Mouse (Mus musculus): ENCODE results near the gene Gm21994.
"Not testable (repeated sequence)": the region's sequence is repeated elsewhere in the genome, so short reads cannot be mapped to it uniquely, and the experiment has no call there.

Gene Gm21994

GRCm38 (mm10) chr2:150255491-150255890 is at the start of gene Gm21994:
Gene Gm21994 (minus strand): TSS chr2:150255591.
- not testable (repeated sequence) for DNase-seq (ENCODE audit: low spot score)

GRCm38 (mm10) chr2:150299096-150299495 is 43.7 kb upstream of the Gm21994 start:
- no peak for DNase-seq (ENCODE audit: low spot score)

GRCm38 (mm10) chr2:150293669-150294068 is 38.3 kb upstream of the Gm21994 start:
- DNase-seq (ENCODE audit: low spot score): no peak

- not testable (repeated sequence) for DNase-seq (ENCODE audit: low spot score)
Measured at GRCm38 (mm10) chr2:150257291-150257690, 1.9 kb upstream of the Gm21994 start, which contains the start of gene Gm14124. Gene Gm14124 (plus strand): TSS chr2:150257517.

- DNase-seq (ENCODE audit: low spot score): not testable (repeated sequence)
Measured at GRCm38 (mm10) chr2:150256861-150257260, 1.5 kb upstream of the Gm21994 start.

- DNase-seq (ENCODE audit: low spot score): no peak
Measured at GRCm38 (mm10) chr2:150243211-150243610, 12.2 kb downstream of the Gm21994 start.

GRCm38 (mm10) chr2:150223263-150223662 is 32.1 kb downstream of the Gm21994 start:
- DNase-seq (ENCODE audit: low spot score): not testable (repeated sequence)

GRCm38 (mm10) chr2:150218363-150218725 is 37.0 kb downstream of the Gm21994 start:
- DNase-seq (ENCODE audit: low spot score): not testable (repeated sequence)

GRCm38 (mm10) chr2:150217600-150218362 is 37.6 kb downstream of the Gm21994 start, which contains the start of gene Zfp937:
Gene Zfp937 (plus strand): TSS chr2:150218073.
- not testable (repeated sequence) for DNase-seq (ENCODE audit: low spot score)
